Mouse (Mus musculus): Measurements from ENCODE around the gene Rps28.

GRCm38 (mm10) chr17:33804745-33805144 is 19.6 kb downstream of the Rps28 start:
- TF ChIP-seq EP300 (IDR thresholded peaks at IDR 0.05; ENCODE audit: low read length): no peak
- TF ChIP-seq CTCF (conservative IDR thresholded peaks at IDR 0.05 in 1 of 2, IDR thresholded peaks at IDR 0.05 in 1 of 2; ENCODE audit: low read depth in 2 of 2, low read length in 2 of 2): no peak
- no peak for TF ChIP-seq HCFC1 (IDR thresholded peaks at IDR 0.05; ENCODE audit: low read depth, low read length)
- no peak for TF ChIP-seq USF2 (conservative IDR thresholded peaks at IDR 0.05; ENCODE audit: low read depth, low read length)
- no peak for TF ChIP-seq POLR2A (IDR thresholded peaks at IDR 0.05; ENCODE audit: low read depth, low read length)
- TF ChIP-seq UBTF (IDR thresholded peaks at IDR 0.05; ENCODE audit: low read depth, low read length): no peak
- TF ChIP-seq MXI1 (IDR thresholded peaks at IDR 0.05; ENCODE audit: low read depth, low read length): no peak
- TF ChIP-seq JUN (IDR thresholded peaks at IDR 0.05; ENCODE audit: insufficient read depth, low read depth, low read length): no peak
- no peak for TF ChIP-seq MAX (IDR thresholded peaks at IDR 0.05; ENCODE audit: low read length)

Measured in CH12.LX (cell line).